Mouse (Mus musculus): Measurements from ENCODE around the gene Lcorl.
A peak's percentile ranks its signal among the peaks of the same experiment; 100 is the strongest.
"Not testable (repeated sequence)": the region's sequence is repeated elsewhere in the genome, so short reads cannot be mapped to it uniquely, and the experiment has no call there.

Lcorl gene

DNA sequence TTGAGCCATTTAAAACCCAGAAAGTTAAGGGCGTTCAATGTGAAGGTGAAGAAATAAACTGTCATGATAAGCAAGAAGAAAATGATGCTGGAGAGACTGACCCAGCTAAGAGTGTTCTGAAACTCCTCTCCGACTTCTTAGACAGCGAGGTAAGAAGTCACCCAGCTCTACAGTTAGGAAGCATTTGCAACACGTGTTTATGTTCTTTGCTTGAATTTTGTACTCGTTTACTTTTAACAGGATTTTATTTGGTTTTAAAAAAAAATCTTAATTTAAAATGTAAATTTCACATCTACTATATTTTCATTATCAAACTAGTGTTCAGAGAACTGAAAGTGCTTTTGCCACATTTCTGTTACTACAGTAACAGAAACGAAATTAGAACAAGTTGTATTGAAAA, 165.7 kb downstream of the Lcorl start:
- no peak for DNase-seq

- DNase-seq: no peak
Observed at GRCm38 (mm10) chr5:45690802-45691201, 166.6 kb downstream of the Lcorl start.

GRCm38 (mm10) chr5:45689152-45689551, 168.3 kb downstream of the Lcorl start:
- no peak for DNase-seq

DNA sequence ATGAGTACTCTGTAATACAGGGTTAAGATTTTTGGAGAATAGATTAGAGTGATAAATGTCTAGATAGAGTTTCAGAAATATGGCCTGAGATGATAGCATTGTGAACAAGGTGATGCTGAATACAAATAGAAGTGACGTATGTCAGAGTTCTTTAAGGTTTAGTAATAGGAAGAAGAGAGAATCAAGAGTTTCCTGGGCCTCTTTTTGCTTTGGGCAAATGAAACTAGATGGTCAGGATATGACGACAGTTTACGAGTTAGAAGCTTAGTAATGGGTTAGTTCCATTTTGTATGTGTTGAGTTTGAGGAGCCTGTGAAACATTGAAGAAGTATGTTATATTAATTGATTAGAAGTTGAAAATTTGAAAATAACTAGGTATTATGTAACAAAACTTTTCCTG, 171.2 kb downstream of the Lcorl start:
- DNase-seq: no peak

DNA sequence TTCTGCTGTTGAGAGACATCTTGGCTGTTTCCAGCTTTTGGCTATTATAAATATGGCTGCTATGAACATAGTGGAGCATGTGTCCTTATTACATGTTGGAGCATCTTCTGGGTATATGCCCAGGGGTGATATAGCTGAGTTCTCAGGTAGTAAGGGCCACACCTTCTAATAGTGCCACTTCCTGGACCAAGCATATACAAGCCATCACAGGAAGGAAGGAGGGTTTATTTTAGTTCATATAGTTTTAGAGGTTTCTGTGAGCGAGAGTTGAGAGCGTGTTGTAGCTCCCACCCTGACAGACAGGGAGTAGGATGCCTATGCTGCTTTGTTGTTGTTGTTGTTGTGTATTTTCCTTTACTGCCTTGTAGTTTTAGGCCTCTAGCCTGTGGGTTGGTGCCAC, 172.2 kb downstream of the Lcorl start:
- no peak for DNase-seq

DNA sequence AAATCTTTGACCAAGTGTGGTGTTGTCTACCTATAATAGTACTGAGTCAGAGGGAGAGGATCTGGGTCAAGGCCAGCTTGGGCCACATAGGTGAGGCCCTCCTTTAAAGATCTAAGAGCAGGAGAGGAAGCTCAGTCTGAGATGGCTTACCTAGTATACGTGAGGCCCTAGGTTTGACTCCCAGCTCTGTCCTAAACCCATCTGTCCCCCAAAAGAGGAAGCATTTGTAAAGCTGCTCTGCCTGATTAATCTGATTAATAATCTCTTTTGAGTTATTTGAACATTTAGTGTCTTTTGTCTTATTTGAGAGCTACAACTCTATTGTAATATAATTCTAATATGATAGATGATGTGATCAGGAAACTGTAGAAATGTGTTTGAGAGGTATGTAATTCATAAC, 174.0 kb downstream of the Lcorl start:
- DNase-seq: no peak

DNA sequence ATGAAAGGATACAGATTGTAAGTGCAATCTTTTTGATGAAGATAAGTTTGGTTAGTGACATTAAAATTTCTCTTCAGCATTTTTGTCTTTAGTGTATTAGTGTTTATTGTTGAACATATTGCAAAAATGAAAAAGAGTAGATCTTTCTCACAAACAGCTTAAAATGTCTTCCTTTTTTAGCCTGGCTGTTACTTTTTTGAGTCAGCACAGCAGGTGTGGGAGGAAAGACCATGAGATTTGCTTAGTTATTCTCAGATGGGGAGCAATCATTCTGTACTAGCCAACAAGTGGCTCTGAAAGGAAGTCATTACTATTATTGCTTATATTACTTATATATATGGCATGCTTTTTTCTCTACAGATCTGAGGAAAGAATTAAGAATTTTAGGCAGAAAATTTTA, 177.5 kb downstream of the Lcorl start:
- DNase-seq: no peak

- DNase-seq: no peak
Observed at GRCm38 (mm10) chr5:45677639-45678038, 179.8 kb downstream of the Lcorl start.

- no peak for DNase-seq
Observed at GRCm38 (mm10) chr5:45675032-45675431, 182.4 kb downstream of the Lcorl start.

GRCm38 (mm10) chr5:45670894-45671494, 186.4 kb downstream of the Lcorl start:
- no peak for DNase-seq

DNA sequence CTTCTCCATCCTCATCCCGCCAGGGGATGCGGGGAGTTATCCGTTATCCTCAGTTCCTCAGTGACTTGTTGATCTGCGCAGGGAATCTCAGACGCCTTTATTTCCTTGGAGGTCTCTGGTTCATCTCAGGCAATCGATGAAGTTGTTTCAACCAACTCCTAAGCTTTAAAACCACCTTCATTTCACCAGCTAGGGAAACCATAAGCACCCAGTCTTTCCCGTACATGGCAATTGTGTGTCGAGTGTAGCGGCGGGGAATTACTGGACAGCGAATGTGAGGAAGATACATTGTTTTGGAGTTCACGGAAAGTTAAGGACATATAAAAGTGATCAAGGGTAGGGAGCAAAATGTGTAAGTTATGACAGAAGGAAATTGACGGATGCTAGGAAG, 187.1 kb downstream of the Lcorl start:
- DNase-seq: no peak

- DNase-seq: peak; percentile 98
Observed at GRCm38 (mm10) chr5:45669598-45670279, 187.7 kb downstream of the Lcorl start, which contains the start of gene Ncapg. Gene Ncapg, plus strand, starts transcription at chr5:45669919.

DNA sequence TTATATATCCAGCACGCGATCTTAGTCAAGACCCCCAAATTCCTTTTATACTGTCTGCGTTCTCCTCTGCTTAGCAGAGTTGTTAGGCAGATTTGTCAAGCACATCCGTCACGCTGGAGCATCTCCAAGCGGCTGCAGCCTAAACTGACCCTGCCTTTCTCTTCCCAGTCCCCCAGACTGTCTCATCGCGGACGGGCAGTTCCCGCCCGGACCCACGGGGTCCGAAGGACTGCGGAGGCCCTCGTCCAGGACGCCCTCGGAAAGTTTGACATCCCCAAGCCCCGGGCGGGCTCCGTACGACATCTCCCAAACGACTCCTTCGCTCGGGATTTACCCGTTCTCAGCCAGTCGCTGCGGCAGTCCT, 188.2 kb downstream of the Lcorl start:
- DNase-seq: no peak

- DNase-seq: peak; percentile 4
Observed at GRCm38 (mm10) chr5:45668831-45669230, 188.6 kb downstream of the Lcorl start.

- no peak for DNase-seq
Observed at GRCm38 (mm10) chr5:45668324-45668723, 189.1 kb downstream of the Lcorl start.

DNA sequence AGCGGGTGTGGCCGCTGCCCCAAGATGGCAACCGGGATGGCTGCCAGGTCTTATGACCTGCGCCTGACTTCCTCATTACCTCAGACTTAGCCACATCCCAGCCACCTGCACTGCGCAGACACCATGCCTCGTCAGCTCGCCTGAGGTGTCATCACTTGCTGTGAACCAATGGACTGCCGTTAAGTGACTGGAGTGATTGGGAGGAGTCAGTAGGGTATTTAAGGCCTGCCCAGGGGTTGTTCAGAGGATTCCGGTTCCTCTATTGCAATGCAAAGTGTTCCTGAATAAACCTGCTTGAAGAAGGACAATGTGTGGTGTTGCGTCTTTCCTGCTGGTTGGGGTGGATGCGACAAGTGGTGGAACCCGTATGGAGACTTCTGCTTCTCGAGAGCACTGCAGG, 199.0 kb downstream of the Lcorl start:
- not testable (repeated sequence) for DNase-seq

DNA sequence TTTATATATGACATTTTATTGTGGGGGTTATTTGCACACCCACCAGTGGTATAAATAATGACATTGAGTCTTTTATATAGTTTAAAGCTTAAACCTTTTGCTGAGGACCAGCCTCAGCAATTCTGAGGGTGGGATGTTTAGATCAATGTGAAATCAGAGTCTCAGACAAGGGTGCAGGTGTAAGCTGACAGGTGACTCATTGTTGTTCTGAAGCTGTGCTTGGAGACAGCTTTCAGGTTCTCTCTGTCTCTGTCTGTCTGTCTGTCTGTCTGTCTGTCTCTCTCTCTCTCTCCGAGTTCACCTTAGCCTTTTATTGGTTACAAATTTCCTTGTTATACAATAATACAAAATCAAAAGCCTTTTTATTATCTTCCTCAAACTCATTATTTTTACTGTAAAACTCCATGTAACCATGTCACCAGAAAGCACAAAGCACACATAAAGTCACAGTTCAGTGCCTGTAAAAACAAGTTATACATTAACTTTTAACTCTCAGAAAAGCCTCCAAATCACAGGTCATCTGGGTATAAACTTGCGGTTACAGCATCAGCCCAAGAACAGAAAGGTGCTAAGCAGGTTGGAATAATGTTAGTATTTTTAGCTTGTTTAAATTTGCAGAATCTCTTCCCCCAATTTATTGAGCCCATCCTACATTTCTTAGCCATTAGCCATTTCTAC, 206.2 kb downstream of the Lcorl start:
- DNase-seq: no peak
